Mouse (Mus musculus) myocyte (in vitro differentiated cells): Measurements from ENCODE around the gene Rif1.

ENCODE experiments used
- CEBPB ChIP-seq: IDR thresholded peaks from 2 replicates; pipeline ENCODE4 v1.6.1; 2011; ENCODE audit warnings: mild to moderate bottlenecking, moderate library complexity; ENCODE audit not compliant: poor library complexity, insufficient read depth, severe bottlenecking
- E2F4 ChIP-seq: IDR thresholded peaks from one replicate; pipeline ENCODE4 v1.6.1; 2011; ENCODE audit warnings: mild to moderate bottlenecking, control low read depth, moderate library complexity; ENCODE audit not compliant: insufficient read depth
- MAX ChIP-seq: IDR thresholded peaks from one replicate; pipeline ENCODE4 v1.6.1; 2011; ENCODE audit warnings: low read depth, mild to moderate bottlenecking, control low read depth
- MYOD1 ChIP-seq, 3 experiments: IDR thresholded peaks; one replicate each; pipeline ENCODE4 v1.6.1; 2011; ENCODE audit warnings: control low read depth in 2 of 3, low read depth in 2 of 3, mild to moderate bottlenecking in 2 of 3, moderate library complexity in 1 of 3; ENCODE audit not compliant: insufficient read length in 2 of 3, control insufficient read depth in 1 of 3
- MYOG ChIP-seq, 3 experiments: IDR thresholded peaks; one replicate each; pipeline ENCODE4 v1.6.1; 2011; ENCODE audit warnings: control low read depth in 2 of 3, low read depth in 2 of 3, mild to moderate bottlenecking in 2 of 3; ENCODE audit not compliant: insufficient read length in 2 of 3, control insufficient read depth in 1 of 3, insufficient read depth in 1 of 3
- POLR2A ChIP-seq: IDR thresholded peaks from one replicate; pipeline ENCODE4 v1.6.1; 2011; ENCODE audit warnings: low read depth, mild to moderate bottlenecking, control low read depth, moderate library complexity; ENCODE audit not compliant: insufficient read length
- POLR2AphosphoS2 ChIP-seq: IDR thresholded peaks from one replicate; pipeline ENCODE4 v1.6.1; 2011; ENCODE audit warnings: low read depth, control low read depth; ENCODE audit not compliant: insufficient read length
- REST ChIP-seq: IDR thresholded peaks from one replicate; pipeline ENCODE4 v1.6.1; 2011; ENCODE audit warnings: mild to moderate bottlenecking, control low read depth, moderate library complexity; ENCODE audit not compliant: insufficient read depth, insufficient read length
- SRF ChIP-seq: IDR thresholded peaks from one replicate; pipeline ENCODE4 v1.6.1; 2011; ENCODE audit warnings: low read depth; ENCODE audit not compliant: control insufficient read depth, insufficient read length
- TCF12 ChIP-seq: IDR thresholded peaks from one replicate; pipeline ENCODE4 v1.6.1; 2011; ENCODE audit warnings: mild to moderate bottlenecking, control low read depth; ENCODE audit not compliant: poor library complexity, insufficient read depth, severe bottlenecking
- USF1 ChIP-seq: IDR thresholded peaks from one replicate; pipeline ENCODE4 v1.6.1; 2011; ENCODE audit warnings: low read depth, mild to moderate bottlenecking, control low read depth, moderate library complexity

GRCm38 (mm10) chr2:52029426-52029825 lies 43.2 kb upstream of the Rif1 start:
- TF ChIP-seq POLR2A (no peak), MAX (no peak), POLR2AphosphoS2 (no peak), CEBPB (no peak), E2F4 (no peak), MYOG (IDR thresholded peaks at IDR 0.05; ENCODE audit: control insufficient read depth in 1 of 3, insufficient read depth in 1 of 3, insufficient read length in 2 of 3, low read depth in 2 of 3) (no peak), TCF12 (no peak), REST (no peak), USF1 (no peak), SRF (no peak), MYOD1 (IDR thresholded peaks at IDR 0.05; ENCODE audit: control insufficient read depth in 1 of 3, insufficient read length in 2 of 3, low read depth in 2 of 3) (no peak)
